In genomic region chr13:50964070-50964469, GRCm38 (mm10) we compare ENCODE assay signal across 9 mouse cellular contexts.
DNase-seq lines count a peak whose midpoint lies in the region; ATAC-seq and TF ChIP-seq lines count a peak whose summit lies in the region.
"Had no signal": no experiment of that assay in that cellular context is flagged by ENCODE, and none has a peak within 500 bp of the region (broad histone marks: within the 10 kb centered on the region; RNA-seq: fewer than 3 reads in every experiment).

No protein-coding gene starts in this region.

- TF ChIP-seq EP300 in ES-Bruce4 (IDR thresholded peaks at IDR 0.05; ENCODE audit: insufficient read depth, low read depth, low read length) = 0 out of 2 replicates have a peak, but pooled peaks have one; percentile 29

- H3K4me1 ChIP-seq in kidney, adult 2 months (ENCODE audit: control insufficient read depth, insufficient read depth, low read length) = no peaks in the 10 kb centered on the region
- no peaks in the 10 kb centered on the region for H3K4me1 ChIP-seq in kidney, embryonic 16.5 days (ENCODE audit: insufficient read depth, low read length)
- H3K4me1 ChIP-seq in ES-Bruce4 (ENCODE audit: control insufficient read depth, insufficient read depth, low read length) = peaks cover 6% of the 10 kb centered on the region
- no peaks in the 10 kb centered on the region for H3K4me1 ChIP-seq in hindbrain, embryonic 12.5 days

- H3K9me3 ChIP-seq in kidney, embryonic 16.5 days (ENCODE audit: low read length) = no peaks in the 10 kb centered on the region
- H3K9me3 ChIP-seq in ES-Bruce4 (replicated peaks; ENCODE audit: control insufficient read depth, insufficient read depth, low read length, poor library complexity, severe bottlenecking) = no peaks in the 10 kb centered on the region
- H3K9me3 ChIP-seq in hindbrain, embryonic 12.5 days (replicated peaks) = no peaks in the 10 kb centered on the region

- no peak overlapping the region for H3K4me2 ChIP-seq in kidney, embryonic 16.5 days (replicated peaks; ENCODE audit: low read depth, low read length)
- H3K4me2 ChIP-seq in hindbrain, embryonic 12.5 days (replicated peaks) = no peak overlapping the region
- H3K4me2 ChIP-seq: midbrain, embryonic 11.5 days had no signal

- TF ChIP-seq CTCF in kidney, adult 2 months (conservative IDR thresholded peaks at IDR 0.05; ENCODE audit: insufficient read depth, insufficient read length, low read depth, low read length) = peak; percentile 73
- TF ChIP-seq CTCF in ES-Bruce4 (IDR thresholded peaks at IDR 0.05; ENCODE audit: low read depth, low read length) = peak; percentile 94

- H3K27me3 ChIP-seq in kidney, adult 2 months (replicated peaks; ENCODE audit: control insufficient read depth, insufficient read depth, low read length) = no peaks in the 10 kb centered on the region
- H3K27me3 ChIP-seq in kidney, embryonic 16.5 days (ENCODE audit: insufficient read depth, low read length) = no peaks in the 10 kb centered on the region
- H3K27me3 ChIP-seq in ES-Bruce4 (ENCODE audit: control insufficient read depth, insufficient read depth, low read length, poor library complexity, severe bottlenecking) = no peaks in the 10 kb centered on the region
- no peaks in the 10 kb centered on the region for H3K27me3 ChIP-seq in hindbrain, embryonic 12.5 days

- TF ChIP-seq POLR2A in kidney, adult 2 months (IDR thresholded peaks at IDR 0.05; ENCODE audit: low read depth, low read length) = no peak
- no peak for TF ChIP-seq POLR2A in ES-Bruce4 (IDR thresholded peaks at IDR 0.05; ENCODE audit: insufficient read depth, low read length)

- no peak overlapping the region for H3K9ac ChIP-seq in kidney, embryonic 16.5 days (replicated peaks; ENCODE audit: low read length)
- H3K9ac ChIP-seq in ES-Bruce4 (ENCODE audit: low read depth, poor library complexity, severe bottlenecking) = no peak overlapping the region
- H3K9ac ChIP-seq in hindbrain, embryonic 12.5 days = no peak overlapping the region

- H3K27ac ChIP-seq in kidney, adult 2 months (ENCODE audit: insufficient read depth, low read depth, low read length) = no peak overlapping the region
- H3K27ac ChIP-seq in kidney, embryonic 16.5 days (ENCODE audit: low read length) = no peak overlapping the region
- H3K27ac ChIP-seq in ES-Bruce4 (ENCODE audit: insufficient read depth, low read length) = no peak overlapping the region
- no peak overlapping the region for H3K27ac ChIP-seq in hindbrain, embryonic 12.5 days

- WGBS in kidney, adult 2 months = 81% methylated on average over 9 of the region's 9 CpGs
- WGBS in kidney, embryonic 16.5 days = 81% methylated on average over 9 of the region's 9 CpGs
- 72% methylated on average over 9 of the region's 9 CpGs for WGBS in hindbrain, embryonic 12.5 days

- intact Hi-C loops in left cerebral cortex, postnatal 10 days (cut with DNase I) = loop anchor here (5.0 to 10.0 kb wide), 2 partner anchors 138 to 231 kb away; partner anchors contain the start of gene Spin1

- H3K4me3 ChIP-seq in kidney, adult 2 months (ENCODE audit: insufficient read depth, low read depth, low read length) = no peak overlapping the region
- no peak overlapping the region for H3K4me3 ChIP-seq in kidney, embryonic 16.5 days (ENCODE audit: low read length)
- no peak overlapping the region for H3K4me3 ChIP-seq in ES-Bruce4 (ENCODE audit: low read depth, low read length)
- H3K4me3 ChIP-seq in hindbrain, embryonic 12.5 days = no peak overlapping the region

- DNase-seq in kidney, adult 2 months = peak; percentile 31
- DNase-seq in brain, adult 2 months (ENCODE audit: low read depth, low spot score) = peak; percentile 15
- DNase-seq in lung, postnatal 25 days (ENCODE audit: low spot score) = peak; percentile 14
- DNase-seq in left cerebral cortex, postnatal 10 days (ENCODE audit: extremely low spot score in 1 of 2, low spot score in 2 of 2) = no peak
- DNase-seq in spleen, postnatal 36 days (ENCODE audit: low spot score in 2 of 2) = no peak

- ATAC-seq in kidney, embryonic 16.5 days (ENCODE audit: low FRiP score, low TSS enrichment) = no peak
- no peak for ATAC-seq in hindbrain, embryonic 12.5 days (ENCODE audit: low FRiP score)

- H3K36me3 ChIP-seq in kidney, adult 2 months (ENCODE audit: control insufficient read depth, insufficient read depth, low read length) = no peaks in the 10 kb centered on the region
- no peaks in the 10 kb centered on the region for H3K36me3 ChIP-seq in kidney, embryonic 16.5 days (ENCODE audit: insufficient read depth, low read length)
- no peaks in the 10 kb centered on the region for H3K36me3 ChIP-seq in ES-Bruce4 (ENCODE audit: control insufficient read depth, insufficient read depth, low read length, poor library complexity, severe bottlenecking)
- no peaks in the 10 kb centered on the region for H3K36me3 ChIP-seq in hindbrain, embryonic 12.5 days

Comparison
In these comparisons a context has a peak if more than half of its experiments do, and no peak if none do; other contexts are left out.
1. DNase-seq: peak in kidney, adult 2 months (single experiment), brain, adult 2 months (single experiment) and lung, postnatal 25 days (single experiment); none in left cerebral cortex, postnatal 10 days (0 of 2) and spleen, postnatal 36 days (0 of 2).